Mouse (Mus musculus) myocyte (in vitro differentiated cells): ENCODE results near the gene Gm10837. TPM values are rescaled to one million over a fixed set of nuclear protein-coding genes. Genes with fewer than 3 reads are reported as not detected.

ENCODE experiments used
- H3K27me3 ChIP-seq: one replicate; pipeline ENCODE4 v1.6.1; 2011; ENCODE audit not compliant: control insufficient read depth, insufficient read depth, insufficient read length
- H3K36me3 ChIP-seq: one replicate; pipeline ENCODE4 v1.6.1; 2011; ENCODE audit not compliant: control insufficient read depth, insufficient read depth
- H3K4me2 ChIP-seq: one replicate; pipeline ENCODE4 v1.6.1; 2011; ENCODE audit warnings: low read depth, control low read depth
- H3K4me3 ChIP-seq: one replicate; pipeline ENCODE4 v1.5.1; 2011; ENCODE audit warnings: mild to moderate bottlenecking, control low read depth, moderate library complexity
- H3K79me2 ChIP-seq: one replicate; pipeline ENCODE4 v1.6.1; 2011; ENCODE audit not compliant: control insufficient read depth, insufficient read depth
- H3ac ChIP-seq: one replicate; pipeline ENCODE4 v1.6.1; 2011; ENCODE audit not compliant: control insufficient read depth, insufficient read length
- CEBPB ChIP-seq: IDR thresholded peaks from 2 replicates; pipeline ENCODE4 v1.6.1; 2011; ENCODE audit warnings: mild to moderate bottlenecking, moderate library complexity; ENCODE audit not compliant: poor library complexity, insufficient read depth, severe bottlenecking
- E2F4 ChIP-seq: IDR thresholded peaks from one replicate; pipeline ENCODE4 v1.6.1; 2011; ENCODE audit warnings: mild to moderate bottlenecking, control low read depth, moderate library complexity; ENCODE audit not compliant: insufficient read depth
- MAX ChIP-seq: IDR thresholded peaks from one replicate; pipeline ENCODE4 v1.6.1; 2011; ENCODE audit warnings: low read depth, mild to moderate bottlenecking, control low read depth
- MYOD1 ChIP-seq, 3 experiments: IDR thresholded peaks; one replicate each; pipeline ENCODE4 v1.6.1; 2011; ENCODE audit warnings: control low read depth in 2 of 3, low read depth in 2 of 3, mild to moderate bottlenecking in 2 of 3, moderate library complexity in 1 of 3; ENCODE audit not compliant: insufficient read length in 2 of 3, control insufficient read depth in 1 of 3
- MYOG ChIP-seq, 3 experiments: IDR thresholded peaks; one replicate each; pipeline ENCODE4 v1.6.1; 2011; ENCODE audit warnings: control low read depth in 2 of 3, low read depth in 2 of 3, mild to moderate bottlenecking in 2 of 3; ENCODE audit not compliant: insufficient read length in 2 of 3, control insufficient read depth in 1 of 3, insufficient read depth in 1 of 3
- POLR2A ChIP-seq: IDR thresholded peaks from one replicate; pipeline ENCODE4 v1.6.1; 2011; ENCODE audit warnings: low read depth, mild to moderate bottlenecking, control low read depth, moderate library complexity; ENCODE audit not compliant: insufficient read length
- POLR2AphosphoS2 ChIP-seq: IDR thresholded peaks from one replicate; pipeline ENCODE4 v1.6.1; 2011; ENCODE audit warnings: low read depth, control low read depth; ENCODE audit not compliant: insufficient read length
- REST ChIP-seq: IDR thresholded peaks from one replicate; pipeline ENCODE4 v1.6.1; 2011; ENCODE audit warnings: mild to moderate bottlenecking, control low read depth, moderate library complexity; ENCODE audit not compliant: insufficient read depth, insufficient read length
- SRF ChIP-seq: IDR thresholded peaks from one replicate; pipeline ENCODE4 v1.6.1; 2011; ENCODE audit warnings: low read depth; ENCODE audit not compliant: control insufficient read depth, insufficient read length
- TCF12 ChIP-seq: IDR thresholded peaks from one replicate; pipeline ENCODE4 v1.6.1; 2011; ENCODE audit warnings: mild to moderate bottlenecking, control low read depth; ENCODE audit not compliant: poor library complexity, insufficient read depth, severe bottlenecking
- TCF3 ChIP-seq: IDR thresholded peaks from one replicate; pipeline ENCODE4 v1.6.1; 2011; ENCODE audit warnings: low read depth, control low read depth; ENCODE audit not compliant: insufficient read length
- USF1 ChIP-seq: IDR thresholded peaks from one replicate; pipeline ENCODE4 v1.6.1; 2011; ENCODE audit warnings: low read depth, mild to moderate bottlenecking, control low read depth, moderate library complexity
- polyA plus RNA-seq: library from polyadenylated mRNA; unstranded; fragments of >200 nt; fragmentation: generic; extraction: Trizol; gene quantifications from one replicate; pipeline ENCODE4 v1.2.1, GENCODE M21; 2012; ENCODE audit warnings: missing spikeins

Gene Gm10837
- polyA plus RNA-seq, 1 experiment: not detected

DNA sequence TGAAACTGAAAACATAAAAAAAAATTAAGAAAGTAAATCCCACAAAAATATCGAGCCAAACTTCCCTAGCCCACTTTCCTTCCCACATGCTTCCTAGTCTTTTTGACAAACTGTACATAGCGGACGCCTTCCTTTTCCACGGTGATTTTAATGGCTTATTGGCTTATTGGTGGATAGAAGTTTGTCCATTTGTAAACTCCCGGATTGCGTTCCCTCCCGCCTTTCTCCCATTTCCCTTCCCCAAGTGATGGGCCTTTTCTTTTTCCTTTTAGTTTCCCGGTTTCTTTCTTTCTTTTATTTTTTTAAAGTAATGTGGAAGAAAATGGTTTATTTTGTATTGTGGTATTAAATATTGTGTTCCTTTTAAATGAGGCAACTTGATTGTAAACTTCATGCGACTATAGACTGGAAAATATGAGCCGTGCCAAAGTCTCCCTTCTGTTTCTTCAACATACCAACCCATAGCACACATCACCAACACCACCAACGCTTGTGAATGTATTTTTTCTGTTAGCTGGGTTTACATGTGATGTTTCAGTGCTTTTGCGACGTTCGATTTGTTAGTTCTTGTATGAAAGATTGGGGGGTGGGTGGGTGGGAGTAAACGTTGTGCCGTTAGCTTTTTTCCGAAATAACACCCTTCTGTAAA is 10.8 kb upstream of the Gm10837 start:
- Histone ChIP-seq H3K79me2 (peaks cover 7% of the 10 kb centered on the region), H3K36me3 (no peaks in the 10 kb centered on the region), H3K27me3 (peaks cover 47% of the 10 kb centered on the region), H3ac (no peak overlapping the region), H3K4me2 (no peak overlapping the region), H3K4me3 (no peak overlapping the region)
- TF ChIP-seq CEBPB (no peak), MYOD1 (IDR thresholded peaks at IDR 0.05; ENCODE audit: control insufficient read depth in 1 of 3, insufficient read length in 2 of 3, low read depth in 2 of 3) (no peak), E2F4 (no peak), TCF12 (no peak), POLR2AphosphoS2 (no peak), SRF (no peak), POLR2A (no peak), USF1 (no peak), MAX (no peak), MYOG (IDR thresholded peaks at IDR 0.05; ENCODE audit: control insufficient read depth in 1 of 3, insufficient read depth in 1 of 3, insufficient read length in 2 of 3, low read depth in 2 of 3) (no peak), TCF3 (no peak), REST (no peak)

DNA sequence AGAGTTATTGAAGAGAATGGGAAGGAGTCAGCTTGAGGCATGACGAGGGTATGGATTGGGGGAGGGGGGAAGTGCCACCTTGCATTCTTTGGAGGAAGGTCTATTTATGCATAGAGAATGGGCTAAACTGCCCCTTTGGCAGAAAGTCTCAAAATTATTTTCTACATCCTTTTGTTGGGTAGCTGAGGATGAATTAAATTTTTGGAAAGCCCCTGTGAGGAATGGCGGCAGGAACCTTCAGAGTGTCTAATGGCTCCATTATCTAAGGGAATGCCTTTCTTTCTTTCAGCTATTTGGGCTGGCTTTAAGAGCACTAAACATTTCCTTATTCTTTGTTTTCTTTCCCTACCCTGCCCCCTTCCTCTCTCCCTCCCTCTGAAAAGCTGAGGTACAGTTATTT is 10.0 kb upstream of the Gm10837 start:
- TF ChIP-seq TCF3: no peak
- TF ChIP-seq POLR2A: no peak
- TF ChIP-seq MAX: no peak
- TF ChIP-seq MYOD1 (IDR thresholded peaks at IDR 0.05; ENCODE audit: control insufficient read depth in 1 of 3, insufficient read length in 2 of 3, low read depth in 2 of 3): no peak
- TF ChIP-seq E2F4: no peak
- no peak for TF ChIP-seq CEBPB
- no peak for TF ChIP-seq REST
- no peak for TF ChIP-seq MYOG (IDR thresholded peaks at IDR 0.05; ENCODE audit: control insufficient read depth in 1 of 3, insufficient read depth in 1 of 3, insufficient read length in 2 of 3, low read depth in 2 of 3)
- TF ChIP-seq USF1: no peak
- no peak for TF ChIP-seq SRF
- TF ChIP-seq POLR2AphosphoS2: no peak
- TF ChIP-seq TCF12: no peak
- Histone ChIP-seq H3K36me3 (no peaks in the 10 kb centered on the region), H3K79me2 (peaks cover 7% of the 10 kb centered on the region), H3ac (no peak overlapping the region), H3K27me3 (peaks cover 47% of the 10 kb centered on the region), H3K4me2 (no peak overlapping the region), H3K4me3 (no peak overlapping the region)

DNA sequence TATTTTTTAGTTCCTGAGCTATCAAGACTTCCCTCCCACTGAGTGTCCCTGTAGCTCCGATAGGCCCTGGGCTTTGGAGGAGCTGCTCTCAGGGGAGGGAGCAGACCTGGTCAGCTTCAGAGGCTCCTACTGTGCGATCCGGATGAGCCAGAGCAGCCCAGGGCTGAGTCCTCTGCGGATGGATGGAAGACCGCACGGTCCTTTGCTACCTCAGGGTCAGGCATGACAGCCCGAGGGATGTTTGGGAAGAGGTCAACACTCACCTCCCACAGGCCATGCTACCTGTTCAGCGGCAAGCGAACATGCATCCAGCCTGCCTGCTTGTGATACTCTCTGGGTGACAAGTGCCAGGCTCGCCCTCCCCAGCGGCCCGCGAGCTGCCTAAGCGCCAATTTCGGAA is 9.2 kb upstream of the Gm10837 start:
- no peak for TF ChIP-seq E2F4
- no peak for TF ChIP-seq MAX
- no peak for TF ChIP-seq CEBPB
- no peak for TF ChIP-seq TCF12
- TF ChIP-seq MYOG (IDR thresholded peaks at IDR 0.05; ENCODE audit: control insufficient read depth in 1 of 3, insufficient read depth in 1 of 3, insufficient read length in 2 of 3, low read depth in 2 of 3): no peak
- TF ChIP-seq POLR2AphosphoS2: no peak
- TF ChIP-seq USF1: no peak
- TF ChIP-seq POLR2A: no peak
- no peak for TF ChIP-seq MYOD1 (IDR thresholded peaks at IDR 0.05; ENCODE audit: control insufficient read depth in 1 of 3, insufficient read length in 2 of 3, low read depth in 2 of 3)
- TF ChIP-seq TCF3: no peak
- no peak for TF ChIP-seq SRF
- no peak for TF ChIP-seq REST
- Histone ChIP-seq H3K36me3 (no peaks in the 10 kb centered on the region), H3K27me3 (peaks cover 40% of the 10 kb centered on the region), H3K4me2 (no peak overlapping the region), H3K4me3 (no peak overlapping the region), H3K79me2 (peaks cover 7% of the 10 kb centered on the region), H3ac (no peak overlapping the region)

DNA sequence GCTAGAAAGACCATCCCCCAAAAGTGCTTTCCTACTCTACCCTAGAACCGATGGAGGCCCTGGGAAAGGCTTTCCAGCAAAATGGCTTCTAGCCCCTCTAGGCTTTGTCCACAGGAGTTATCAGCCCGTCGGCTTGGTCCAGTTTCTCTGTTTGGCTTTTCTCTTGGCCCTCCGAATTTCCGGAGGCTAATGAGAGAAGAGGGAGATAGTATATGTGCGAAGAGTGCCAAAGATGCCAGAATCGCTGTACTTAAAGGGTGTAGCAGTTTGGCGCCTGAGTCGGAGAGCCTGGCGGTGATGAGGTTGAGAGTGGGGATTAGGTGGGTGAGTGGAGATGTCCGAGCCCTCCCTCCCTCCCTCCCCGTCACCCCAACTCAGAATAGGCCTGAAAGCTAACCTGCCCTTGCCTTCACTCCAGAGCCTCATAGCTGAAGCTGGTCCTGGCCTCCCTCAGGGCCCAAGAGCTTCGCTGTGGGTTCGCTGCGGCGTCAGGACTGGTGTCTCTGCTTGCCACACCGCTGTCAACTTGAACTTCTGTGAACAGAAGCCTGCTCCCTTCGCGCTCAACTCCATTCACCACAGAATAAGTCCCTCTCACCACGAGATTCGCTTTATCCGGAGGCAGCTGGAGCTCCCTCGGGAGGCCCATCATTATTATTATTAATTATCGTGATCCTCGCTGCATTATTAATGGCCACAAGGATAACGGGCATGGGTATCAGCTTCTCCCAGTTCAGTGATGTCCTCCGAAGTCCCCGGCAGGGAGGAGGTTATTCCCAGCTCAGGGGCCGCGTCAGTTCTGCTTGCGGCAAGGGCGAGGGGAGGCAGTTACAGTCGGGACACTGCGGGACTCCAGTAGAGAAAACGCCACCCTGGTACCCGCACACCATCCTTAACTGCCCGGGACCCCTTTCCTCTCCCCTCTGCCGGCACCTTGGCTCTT is 8.0 kb upstream of the Gm10837 start:
- Histone ChIP-seq H3K79me2 (no peaks in the 10 kb centered on the region), H3K4me3 (no peak overlapping the region), H3ac (no peak overlapping the region), H3K27me3 (peaks cover 33% of the 10 kb centered on the region), H3K4me2 (no peak overlapping the region), H3K36me3 (no peaks in the 10 kb centered on the region)
- TF ChIP-seq POLR2AphosphoS2 (no peak), REST (no peak), POLR2A (no peak), CEBPB (no peak), SRF (no peak), TCF3 (no peak), TCF12 (no peak), MAX (no peak), MYOD1 (IDR thresholded peaks at IDR 0.05; ENCODE audit: control insufficient read depth in 1 of 3, insufficient read length in 2 of 3, low read depth in 2 of 3) (no peak), E2F4 (no peak), USF1 (no peak), MYOG (IDR thresholded peaks at IDR 0.05; ENCODE audit: control insufficient read depth in 1 of 3, insufficient read depth in 1 of 3, insufficient read length in 2 of 3, low read depth in 2 of 3) (no peak)
